Mouse (Mus musculus) embryonic facial prominence, embryonic 10.5 days (tissue): ENCODE data around the gene Gabra4. TPM values are rescaled to one million over a fixed set of nuclear protein-coding genes. Genes with fewer than 3 reads are reported as not detected.
A peak's percentile ranks its signal among the peaks of the same experiment; 100 is the strongest.

Source experiments
- DNase-seq: peaks from one replicate; pipeline ENCODE4 v3.0.0-alpha.2; 2017; ENCODE audit warnings: low spot score
- H3K27ac ChIP-seq: fragments of 300-500 bp; sonication (generic); replicated peaks from 2 replicates; pipeline ENCODE4 v1.5.1; 2016; ENCODE audit warnings: mild to moderate bottlenecking
- H3K27me3 ChIP-seq: fragments of 300-500 bp; sonication (generic); replicated peaks from 2 replicates; pipeline ENCODE4 v1.6.1; 2016; ENCODE audit warnings: low read depth, mild to moderate bottlenecking; ENCODE audit not compliant: poor library complexity, severe bottlenecking
- H3K36me3 ChIP-seq: fragments of 300-500 bp; sonication (generic); replicated peaks from 2 replicates; pipeline ENCODE4 v1.6.1; 2016; ENCODE audit warnings: mild to moderate bottlenecking, moderate library complexity
- H3K4me1 ChIP-seq: fragments of 300-500 bp; sonication (generic); 2 replicates; pipeline ENCODE4 v1.6.1; 2016
- H3K4me3 ChIP-seq: fragments of 300-500 bp; sonication (generic); 2 replicates; pipeline ENCODE4 v1.5.1; 2016; ENCODE audit warnings: mild to moderate bottlenecking, moderate library complexity
- H3K9me3 ChIP-seq: fragments of 300-500 bp; sonication (generic); 2 replicates; pipeline ENCODE4 v1.6.1; 2016; ENCODE audit warnings: mild to moderate bottlenecking
- WGBS: fragments of 180-500 bp; shearing (Covaris S2); methylation state at CpG from one replicate; pipeline ENCODE4 v1.1.7; 2016; 5-methylcytosine and 5-hydroxymethylcytosine counted together
- polyA plus RNA-seq: library from polyadenylated mRNA; unstranded; fragments of >200 nt; fragmentation: Nextera tagmentation; extraction: Ambion mirVana; gene quantifications from 2 replicates; pipeline ENCODE4 v1.2.1, GENCODE M21; 2016

The Gabra4 gene
- 3.0 and 3.2 TPM in 2 replicates for polyA plus RNA-seq

- under 1% methylated on average over 15 of the region's 15 CpGs for WGBS
- DNase-seq, result peak; percentile 51
- H3K4me1 ChIP-seq, result peaks cover 18% of the 10 kb centered on the region
- H3K27ac ChIP-seq, result no peak within 1 kb of the TSS; the same call in 1 of the 2 replicates
- no peaks in the 10 kb centered on the region for H3K36me3 ChIP-seq
- no peaks in the 10 kb centered on the region for H3K9me3 ChIP-seq
- peak within 1 kb of the TSS; percentile 67 for H3K4me3 ChIP-seq
- H3K27me3 ChIP-seq, result peaks cover 48% of the 10 kb centered on the region
Measured at GRCm38 (mm10) chr5:71658115-71658497, at the start of gene Gabra4. Gene Gabra4, minus strand, starts transcription at chr5:71658308.

GRCm38 (mm10) chr5:71701273-71701614 lies 43.1 kb upstream of the Gabra4 start:
- Histone ChIP-seq H3K36me3 (no peaks in the 10 kb centered on the region), H3K27ac (no peak overlapping the region), H3K4me1 (peaks cover 17% of the 10 kb centered on the region), H3K9me3 (no peaks in the 10 kb centered on the region), H3K27me3 (peaks cover 28% of the 10 kb centered on the region), H3K4me3 (peak overlapping the region; percentile 65)
- under 1% methylated on average over 6 of the region's 6 CpGs for WGBS
- DNase-seq, result no peak

GRCm38 (mm10) chr5:71700468-71701272 lies 42.6 kb upstream of the Gabra4 start:
- WGBS, result under 1% methylated on average over 46 of the region's 46 CpGs
- Histone ChIP-seq H3K36me3 (no peaks in the 10 kb centered on the region), H3K4me1 (peaks cover 17% of the 10 kb centered on the region), H3K4me3 (peak overlapping the region; percentile 65), H3K9me3 (no peaks in the 10 kb centered on the region), H3K27me3 (peaks cover 28% of the 10 kb centered on the region), H3K27ac (no peak overlapping the region)
- DNase-seq, result peak; percentile 81

GRCm38 (mm10) chr5:71699696-71700467 lies 41.8 kb upstream of the Gabra4 start:
- no peak overlapping the region for H3K27ac ChIP-seq
- WGBS, result under 1% methylated on average over 19 of the region's 19 CpGs
- no peaks in the 10 kb centered on the region for H3K9me3 ChIP-seq
- H3K4me1 ChIP-seq, result peaks cover 17% of the 10 kb centered on the region
- DNase-seq, result peak; percentile 68
- H3K36me3 ChIP-seq, result no peaks in the 10 kb centered on the region
- peak overlapping the region; percentile 65 for H3K4me3 ChIP-seq
- H3K27me3 ChIP-seq, result peaks cover 28% of the 10 kb centered on the region

- Histone ChIP-seq H3K9me3 (no peaks in the 10 kb centered on the region), H3K27ac (no peak overlapping the region), H3K4me1 (no peaks in the 10 kb centered on the region), H3K4me3 (no peak overlapping the region), H3K36me3 (no peaks in the 10 kb centered on the region), H3K27me3 (no peaks in the 10 kb centered on the region)
- no peak for DNase-seq
- WGBS, result 48% methylated on average over 4 of the region's 4 CpGs
Measured at GRCm38 (mm10) chr5:71665593-71665992, 7.5 kb upstream of the Gabra4 start.

GRCm38 (mm10) chr5:71657482-71658114 lies 510 bp downstream of the Gabra4 start, which contains the start of gene Gabrb1:
Gene Gabrb1, plus strand, starts transcription at chr5:71658113.
- peak; percentile 63 for DNase-seq
- WGBS, result under 1% methylated on average over 49 of the region's 49 CpGs
- Histone ChIP-seq H3K4me3 (peak within 1 kb of the TSS; percentile 67), H3K27me3 (peaks cover 48% of the 10 kb centered on the region), H3K27ac (no peak within 1 kb of the TSS; the same call in 1 of the 2 replicates), H3K4me1 (peaks cover 18% of the 10 kb centered on the region), H3K9me3 (no peaks in the 10 kb centered on the region), H3K36me3 (no peaks in the 10 kb centered on the region)

- peak overlapping the region; percentile 67 for H3K4me3 ChIP-seq
- H3K27ac ChIP-seq, result no peak overlapping the region
- H3K4me1 ChIP-seq, result peaks cover 18% of the 10 kb centered on the region
- no peaks in the 10 kb centered on the region for H3K36me3 ChIP-seq
- peaks cover 48% of the 10 kb centered on the region for H3K27me3 ChIP-seq
- DNase-seq, result peak; percentile 22
- WGBS, result 3% methylated on average over 10 of the region's 10 CpGs
- H3K9me3 ChIP-seq, result no peaks in the 10 kb centered on the region
Measured at GRCm38 (mm10) chr5:71656771-71657170, 1.3 kb downstream of the Gabra4 start.

- peaks cover 18% of the 10 kb centered on the region for H3K4me1 ChIP-seq
- H3K9me3 ChIP-seq, result no peaks in the 10 kb centered on the region
- DNase-seq, result no peak
- no peak overlapping the region for H3K27ac ChIP-seq
- H3K4me3 ChIP-seq, result no peak overlapping the region
- 91% methylated on average over 5 of the region's 5 CpGs for WGBS
- peaks cover 38% of the 10 kb centered on the region for H3K27me3 ChIP-seq
- no peaks in the 10 kb centered on the region for H3K36me3 ChIP-seq
Measured at GRCm38 (mm10) chr5:71654056-71654455, 4.1 kb downstream of the Gabra4 start.

GRCm38 (mm10) chr5:71648108-71648507 lies 10.0 kb downstream of the Gabra4 start:
- H3K27ac ChIP-seq, result no peak overlapping the region
- no peaks in the 10 kb centered on the region for H3K4me1 ChIP-seq
- DNase-seq, result no peak
- no peaks in the 10 kb centered on the region for H3K9me3 ChIP-seq
- H3K4me3 ChIP-seq, result no peak overlapping the region
- no peaks in the 10 kb centered on the region for H3K36me3 ChIP-seq
- 87% methylated on average over 2 of the region's 2 CpGs for WGBS
- H3K27me3 ChIP-seq, result no peaks in the 10 kb centered on the region

- no peak for DNase-seq
- WGBS, result 86% methylated on average over 10 of the region's 10 CpGs
- no peaks in the 10 kb centered on the region for H3K9me3 ChIP-seq
- H3K27ac ChIP-seq, result no peak overlapping the region
- H3K4me3 ChIP-seq, result no peak overlapping the region
- no peaks in the 10 kb centered on the region for H3K27me3 ChIP-seq
- H3K36me3 ChIP-seq, result no peaks in the 10 kb centered on the region
- H3K4me1 ChIP-seq, result peaks cover 6% of the 10 kb centered on the region; the same call in 1 of the 2 replicates
Measured at GRCm38 (mm10) chr5:71639804-71640203, 18.3 kb downstream of the Gabra4 start.

GRCm38 (mm10) chr5:71627820-71628219 lies 30.3 kb downstream of the Gabra4 start:
- 86% methylated on average over 3 of the region's 3 CpGs for WGBS
- DNase-seq, result no peak
- H3K9me3 ChIP-seq, result no peaks in the 10 kb centered on the region
- H3K4me3 ChIP-seq, result no peak overlapping the region
- H3K36me3 ChIP-seq, result no peaks in the 10 kb centered on the region
- H3K27me3 ChIP-seq, result no peaks in the 10 kb centered on the region
- no peak overlapping the region for H3K27ac ChIP-seq
- H3K4me1 ChIP-seq, result no peaks in the 10 kb centered on the region

GRCm38 (mm10) chr5:71616734-71617133 lies 41.4 kb downstream of the Gabra4 start:
- H3K36me3 ChIP-seq, result no peaks in the 10 kb centered on the region
- H3K9me3 ChIP-seq, result no peaks in the 10 kb centered on the region
- no peak overlapping the region for H3K4me3 ChIP-seq
- no peaks in the 10 kb centered on the region for H3K27me3 ChIP-seq
- H3K4me1 ChIP-seq, result no peaks in the 10 kb centered on the region
- no peak overlapping the region for H3K27ac ChIP-seq
- no peak for DNase-seq
- 69% methylated on average over 4 of the region's 4 CpGs for WGBS
